Mouse (Mus musculus) intestine, embryonic 14.5 days (tissue): ENCODE data around the gene Hoxa9. TPM values are rescaled to one million over a fixed set of nuclear protein-coding genes. Genes with fewer than 3 reads are reported as not detected.

Source experiments
- ATAC-seq: fragments of 200-750 bp; cut with Nextera tagmentation; replicated peaks from 2 replicates; pipeline ENCODE4 v1.8.0; 2017; ENCODE audit warnings: low read depth, moderate number of reproducible peaks, moderate TSS enrichment, moderate library complexity; ENCODE audit not compliant: low FRiP score, low TSS enrichment
- DNase-seq: peaks from one replicate; pipeline ENCODE4 v3.0.0-alpha.2; 2018; ENCODE audit warnings: low spot score
- H3K27ac ChIP-seq: fragments of 300-500 bp; sonication (generic); 2 replicates; pipeline ENCODE4 v1.5.1; 2014; ENCODE audit warnings: low read depth, mild to moderate bottlenecking, control low read depth
- H3K27me3 ChIP-seq: fragments of 300-500 bp; sonication (generic); replicated peaks from 2 replicates; pipeline ENCODE4 v1.6.1; 2014; ENCODE audit warnings: low read length, control low read depth; ENCODE audit not compliant: control insufficient read depth, insufficient read depth
- H3K36me3 ChIP-seq: fragments of 300-500 bp; sonication (generic); 2 replicates; pipeline ENCODE4 v1.6.1; 2014; ENCODE audit warnings: low read length, control low read depth; ENCODE audit not compliant: control insufficient read depth, insufficient read depth
- H3K4me1 ChIP-seq: fragments of 300-500 bp; sonication (generic); replicated peaks from 2 replicates; pipeline ENCODE4 v1.6.1; 2014; ENCODE audit warnings: low read length, control low read depth, mixed read lengths; ENCODE audit not compliant: control insufficient read depth, insufficient read depth
- H3K4me2 ChIP-seq: fragments of 300-500 bp; sonication (generic); 2 replicates; pipeline ENCODE4 v1.6.1; 2014; ENCODE audit warnings: low read length
- H3K4me3 ChIP-seq: fragments of 300-500 bp; sonication (generic); 2 replicates; pipeline ENCODE4 v1.5.1; 2014; ENCODE audit warnings: low read depth, low read length, control low read depth, mixed read lengths
- H3K9ac ChIP-seq: fragments of 300-500 bp; sonication (generic); 2 replicates; pipeline ENCODE4 v1.6.1; 2014; ENCODE audit warnings: mild to moderate bottlenecking, low read length
- H3K9me3 ChIP-seq: fragments of 300-500 bp; sonication (generic); 2 replicates; pipeline ENCODE4 v1.6.1; 2016; ENCODE audit warnings: low read length, control low read depth; ENCODE audit not compliant: control insufficient read depth
- WGBS: fragments of 180-500 bp; shearing (Covaris S2); extraction: QIAGEN DNeasy Blood & Tissue Kit; methylation state at CpG from one replicate; pipeline ENCODE4 v1.1.7; 2014; 5-methylcytosine and 5-hydroxymethylcytosine counted together
- polyA plus RNA-seq: library from polyadenylated mRNA; unstranded; fragments of >200 nt; fragmentation: Nextera tagmentation; extraction: Ambion mirVana; gene quantifications from 2 replicates; pipeline ENCODE4 v1.2.1, GENCODE M21; 2014

Gene Hoxa9
- polyA plus RNA-seq, 1 experiment from 2014 or later, result 4.2 TPM

- under 1% methylated on average over 69 of the region's 102 CpGs for whole genome bisulfite sequencing
- H3K36me3 ChIP-seq, result peaks cover 3% of the 10 kb centered on the region; the same call in 1 of the 2 replicates
- ATAC-seq (peak; percentile 29; the same call in 1 of the 2 replicates), DNase-seq (no peak)
- H3K9ac ChIP-seq, result peak within 1 kb of the TSS; percentile 91
- H3K4me1 ChIP-seq, result peaks cover 66% of the 10 kb centered on the region
- H3K9me3 ChIP-seq, result no peaks in the 10 kb centered on the region
- peak within 1 kb of the TSS; percentile 58 for H3K4me3 ChIP-seq
- H3K4me2 ChIP-seq, result peak within 1 kb of the TSS; percentile 78
- no peaks in the 10 kb centered on the region for H3K27me3 ChIP-seq
- H3K27ac ChIP-seq, result peak within 1 kb of the TSS; percentile 95
Measured at GRCm38 (mm10) chr6:52190906-52191810, 39.7 kb downstream of the Hoxa9 start, which contains the start of gene Hoxa4. Gene Hoxa4, minus strand, starts transcription at chr6:52191753.

GRCm38 (mm10) chr6:52190410-52190809 is 40.5 kb downstream of the Hoxa9 start:
- peaks cover 67% of the 10 kb centered on the region for H3K4me1 ChIP-seq
- H3K4me2 ChIP-seq, result peak overlapping the region; percentile 78
- no peaks in the 10 kb centered on the region for H3K27me3 ChIP-seq
- peaks cover 3% of the 10 kb centered on the region; the same call in 1 of the 2 replicates for H3K36me3 ChIP-seq
- ATAC-seq, result no peak
- H3K4me3 ChIP-seq, result peak overlapping the region; percentile 58
- H3K27ac ChIP-seq, result peak overlapping the region; percentile 95
- H3K9ac ChIP-seq, result peak overlapping the region; percentile 91
- peak; percentile 77 for DNase-seq
- no peaks in the 10 kb centered on the region for H3K9me3 ChIP-seq
- WGBS, result 6% methylated on average over 23 of the region's 23 CpGs

- DNase-seq (peak; percentile 77), ATAC-seq (no peak)
- WGBS, result 26% methylated on average over 8 of the region's 8 CpGs
Measured at GRCm38 (mm10) chr6:52189909-52190308, 41.0 kb downstream of the Hoxa9 start.

GRCm38 (mm10) chr6:52189172-52189591 is 41.7 kb downstream of the Hoxa9 start:
- peak overlapping the region; percentile 78 for H3K4me2 ChIP-seq
- ATAC-seq, result 0 out of 2 replicates have a peak, but pooled peaks have one; percentile 11
- no peaks in the 10 kb centered on the region for H3K27me3 ChIP-seq
- H3K27ac ChIP-seq, result peak overlapping the region; percentile 95
- H3K4me3 ChIP-seq, result peak overlapping the region; percentile 58
- peaks cover 3% of the 10 kb centered on the region; the same call in 1 of the 2 replicates for H3K36me3 ChIP-seq
- WGBS, result 17% methylated on average over 5 of the region's 5 CpGs
- peak overlapping the region; percentile 91 for H3K9ac ChIP-seq
- peak; percentile 73 for DNase-seq
- H3K4me1 ChIP-seq, result peaks cover 69% of the 10 kb centered on the region
- no peaks in the 10 kb centered on the region for H3K9me3 ChIP-seq

More at GRCm38 (mm10) chr6:52189909-52190308, 41.0 kb downstream of the Hoxa9 start:
- Histone ChIP-seq H3K9ac (peak overlapping the region; percentile 91), H3K4me1 (peaks cover 69% of the 10 kb centered on the region), H3K4me2 (peak overlapping the region; percentile 78), H3K4me3 (peak overlapping the region; percentile 58), H3K36me3 (peaks cover 3% of the 10 kb centered on the region; the same call in 1 of the 2 replicates), H3K27ac (peak overlapping the region; percentile 95), H3K27me3 (no peaks in the 10 kb centered on the region), H3K9me3 (no peaks in the 10 kb centered on the region)

GRCm38 (mm10) chr6:52186500-52186899 is 44.4 kb downstream of the Hoxa9 start:
- H3K9ac ChIP-seq, result no peak overlapping the region
- H3K27me3 ChIP-seq, result no peaks in the 10 kb centered on the region
- WGBS, result 61% methylated on average over 1 of the region's 1 CpGs
- H3K4me3 ChIP-seq, result no peak overlapping the region
- no peaks in the 10 kb centered on the region for H3K9me3 ChIP-seq
- DNase-seq (peak; percentile 50), ATAC-seq (no peak)
- H3K27ac ChIP-seq, result no peak overlapping the region
- H3K36me3 ChIP-seq, result peaks cover 8% of the 10 kb centered on the region; the same call in 1 of the 2 replicates
- H3K4me2 ChIP-seq, result no peak overlapping the region
- H3K4me1 ChIP-seq, result peaks cover 76% of the 10 kb centered on the region

- Histone ChIP-seq H3K4me3 (no peak overlapping the region), H3K9me3 (no peaks in the 10 kb centered on the region), H3K4me1 (peaks cover 82% of the 10 kb centered on the region), H3K36me3 (peaks cover 8% of the 10 kb centered on the region; the same call in 1 of the 2 replicates), H3K27ac (0 out of 2 replicates have a peak overlapping the region, but pooled peaks have one; percentile 69), H3K9ac (no peak overlapping the region), H3K4me2 (peak overlapping the region; percentile 39), H3K27me3 (no peaks in the 10 kb centered on the region)
- no peak for ATAC-seq
- 39% methylated on average over 3 of the region's 3 CpGs for WGBS
- DNase-seq, result peak; percentile 54
Measured at GRCm38 (mm10) chr6:52185834-52186233, 45.1 kb downstream of the Hoxa9 start.

- Histone ChIP-seq H3K4me1 (peaks cover 85% of the 10 kb centered on the region), H3K36me3 (peaks cover 8% of the 10 kb centered on the region; the same call in 1 of the 2 replicates), H3K27me3 (no peaks in the 10 kb centered on the region), H3K4me3 (0 out of 2 replicates have a peak overlapping the region, but pooled peaks have one; percentile 11), H3K9me3 (no peaks in the 10 kb centered on the region), H3K27ac (peak overlapping the region; percentile 69), H3K4me2 (peak overlapping the region; percentile 39), H3K9ac (peak overlapping the region; percentile 20; the same call in 1 of the 2 replicates)
- DNase-seq, result no peak
- WGBS, result 6% methylated on average over 19 of the region's 19 CpGs
- ATAC-seq, result no peak
Measured at GRCm38 (mm10) chr6:52185222-52185621, 45.7 kb downstream of the Hoxa9 start.

GRCm38 (mm10) chr6:52184668-52185067 is 46.2 kb downstream of the Hoxa9 start:
- peaks cover 79% of the 10 kb centered on the region for H3K4me1 ChIP-seq
- 24% methylated on average over 6 of the region's 6 CpGs for WGBS
- H3K9me3 ChIP-seq, result no peaks in the 10 kb centered on the region
- H3K4me3 ChIP-seq, result no peak overlapping the region
- DNase-seq (no peak), ATAC-seq (no peak)
- no peaks in the 10 kb centered on the region for H3K27me3 ChIP-seq
- H3K36me3 ChIP-seq, result peaks cover 9% of the 10 kb centered on the region; the same call in 1 of the 2 replicates
- H3K9ac ChIP-seq, result no peak overlapping the region
- peak overlapping the region; percentile 39 for H3K4me2 ChIP-seq
- peak overlapping the region; percentile 69 for H3K27ac ChIP-seq
